Mouse (Mus musculus) thymus, adult 2 months (tissue): Measurements from ENCODE around the gene Hoxa7.

Experiments used
- CTCF ChIP-seq: fragments of 200-500 bp; IDR thresholded peaks from 2 replicates; pipeline ENCODE4 v1.5.1; 2012; ENCODE audit warnings: mild to moderate bottlenecking, control low read depth, low read length, moderate library complexity, borderline replicate concordance; ENCODE audit not compliant: control insufficient read depth, poor library complexity, insufficient read depth; ENCODE audit errors: extremely low read depth
- POLR2A ChIP-seq: fragments of 200-500 bp; IDR thresholded peaks from 2 replicates; pipeline ENCODE4 v1.6.1; 2012; ENCODE audit warnings: mild to moderate bottlenecking, low read length, control low read depth, moderate library complexity; ENCODE audit not compliant: control insufficient read depth, poor library complexity, insufficient read depth; ENCODE audit errors: extremely low read depth

DNA sequence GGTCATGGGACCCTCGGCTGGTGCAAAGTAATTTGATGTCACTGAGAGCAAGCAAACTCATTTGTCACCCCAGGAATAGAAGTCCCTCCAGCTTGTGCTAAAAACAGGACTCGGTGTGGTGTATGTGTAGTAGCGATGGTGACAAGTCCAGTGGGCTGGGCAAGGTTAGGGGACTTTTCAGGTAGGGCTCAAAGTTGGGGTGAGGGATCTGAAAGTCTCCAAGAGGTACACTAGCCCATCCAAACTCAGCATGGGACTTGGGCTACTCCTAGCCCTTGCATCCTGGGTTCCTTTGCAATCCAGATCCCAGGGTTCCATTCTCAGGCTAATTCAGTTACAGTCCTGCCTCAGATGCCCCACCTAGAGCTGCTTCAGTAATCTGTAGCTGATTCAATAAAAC, 47.1 kb upstream of the Hoxa7 start:
- TF ChIP-seq POLR2A (no peak), CTCF (no peak)
